Mouse (Mus musculus) neural tube, embryonic 12.5 days (tissue): ENCODE results near the gene Ifi27l2a. TPM values are rescaled to one million over a fixed set of nuclear protein-coding genes. Genes with fewer than 3 reads are reported as not detected.
"Not testable (repeated sequence)": the region's sequence is repeated elsewhere in the genome, so short reads cannot be mapped to it uniquely, and the experiment has no call there.

Experiments
- ATAC-seq: fragments of 200-750 bp; cut with Nextera tagmentation; 2 replicates; pipeline ENCODE4 v1.8.0; 2017; ENCODE audit warnings: low read depth, mild to moderate bottlenecking, moderate TSS enrichment, moderate library complexity; ENCODE audit not compliant: low FRiP score
- H3K27ac ChIP-seq: fragments of 300-500 bp; sonication (generic); 2 replicates; pipeline ENCODE4 v1.5.1; 2016
- H3K27me3 ChIP-seq: fragments of 300-500 bp; sonication (generic); replicated peaks from 2 replicates; pipeline ENCODE4 v1.6.1; 2016; ENCODE audit warnings: mild to moderate bottlenecking
- H3K36me3 ChIP-seq: fragments of 300-500 bp; sonication (generic); 2 replicates; pipeline ENCODE4 v1.6.1; 2016; ENCODE audit warnings: mild to moderate bottlenecking
- H3K4me1 ChIP-seq: fragments of 300-500 bp; sonication (generic); 2 replicates; pipeline ENCODE4 v1.6.1; 2016
- H3K4me2 ChIP-seq: fragments of 300-500 bp; sonication (generic); replicated peaks from 2 replicates; pipeline ENCODE4 v1.6.1; 2016; ENCODE audit warnings: mild to moderate bottlenecking
- H3K4me3 ChIP-seq: fragments of 300-500 bp; sonication (generic); 2 replicates; pipeline ENCODE4 v1.5.1; 2016
- H3K9ac ChIP-seq: fragments of 300-500 bp; sonication (generic); 2 replicates; pipeline ENCODE4 v1.6.1; 2016; ENCODE audit warnings: mild to moderate bottlenecking
- H3K9me3 ChIP-seq: fragments of 300-500 bp; sonication (generic); 2 replicates; pipeline ENCODE4 v1.6.1; 2016; ENCODE audit warnings: mild to moderate bottlenecking
- WGBS: fragments of 180-500 bp; shearing (Covaris S2); methylation state at CpG from one replicate; pipeline ENCODE4 v1.1.7; 2016; 5-methylcytosine and 5-hydroxymethylcytosine counted together
- polyA plus RNA-seq: library from polyadenylated mRNA; unstranded; fragments of >200 nt; fragmentation: Nextera tagmentation; extraction: Ambion mirVana; gene quantifications from 2 replicates; pipeline ENCODE4 v1.2.1, GENCODE M21; 2016

Gene Ifi27l2a
- polyA plus RNA-seq, 1 experiment from 2014 or later: 1.1 TPM

- Histone ChIP-seq H3K4me3 (no peak within 1 kb of the TSS), H3K27me3 (no peaks in the 10 kb centered on the region), H3K36me3 (no peaks in the 10 kb centered on the region), H3K4me2 (no peak within 1 kb of the TSS), H3K27ac (no peak within 1 kb of the TSS), H3K9me3 (no peaks in the 10 kb centered on the region), H3K4me1 (no peaks in the 10 kb centered on the region), H3K9ac (no peak within 1 kb of the TSS)
- WGBS: 80% methylated on average over 3 of the region's 3 CpGs
- ATAC-seq: no peak
These were observed 13.7 kb upstream of the Ifi27l2a start, which contains the start of gene Ifi27l2b for GRCm38 (mm10) chr12:103457140-103457539. Ifi27l2b (minus strand) TSS chr12:103457223.

- H3K27me3 ChIP-seq, H3K27ac ChIP-seq, H3K36me3 ChIP-seq, H3K9ac ChIP-seq, H3K4me1 ChIP-seq, ATAC-seq, H3K4me2 ChIP-seq, H3K9me3 ChIP-seq, H3K4me3 ChIP-seq: not testable (repeated sequence)
- no CpG with 5 or more reads among the region's 1 CpGs for WGBS
These were observed 13.2 kb upstream of the Ifi27l2a start for GRCm38 (mm10) chr12:103456727-103457126.

- Histone ChIP-seq H3K9ac (no peak overlapping the region), H3K4me2 (no peak overlapping the region), H3K4me1 (no peaks in the 10 kb centered on the region), H3K9me3 (no peaks in the 10 kb centered on the region), H3K27me3 (no peaks in the 10 kb centered on the region), H3K36me3 (no peaks in the 10 kb centered on the region), H3K4me3 (no peak overlapping the region), H3K27ac (no peak overlapping the region)
- ATAC-seq: no peak
These were observed 9.9 kb upstream of the Ifi27l2a start for GRCm38 (mm10) chr12:103453361-103453760.

- no peaks in the 10 kb centered on the region for H3K4me1 ChIP-seq
- H3K4me3 ChIP-seq: no peak overlapping the region
- no peak overlapping the region for H3K4me2 ChIP-seq
- H3K9me3 ChIP-seq: no peaks in the 10 kb centered on the region
- WGBS: 84% methylated on average over 3 of the region's 3 CpGs
- no peaks in the 10 kb centered on the region for H3K36me3 ChIP-seq
- no peak overlapping the region for H3K27ac ChIP-seq
- no peaks in the 10 kb centered on the region for H3K27me3 ChIP-seq
- no peak for ATAC-seq
- H3K9ac ChIP-seq: no peak overlapping the region
These were observed 1.6 kb upstream of the Ifi27l2a start for GRCm38 (mm10) chr12:103445060-103445459.

GRCm38 (mm10) chr12:103444261-103444660 is 781 bp upstream of the Ifi27l2a start:
- WGBS: 44% methylated on average over 5 of the region's 7 CpGs
- H3K9me3 ChIP-seq, H3K27ac ChIP-seq, H3K36me3 ChIP-seq, H3K4me3 ChIP-seq, H3K4me1 ChIP-seq, H3K9ac ChIP-seq, H3K27me3 ChIP-seq, H3K4me2 ChIP-seq, ATAC-seq: not testable (repeated sequence)

- Histone ChIP-seq H3K9ac (no peak overlapping the region), H3K27me3 (no peaks in the 10 kb centered on the region), H3K36me3 (no peaks in the 10 kb centered on the region), H3K4me1 (no peaks in the 10 kb centered on the region), H3K27ac (no peak overlapping the region), H3K4me3 (no peak overlapping the region), H3K9me3 (no peaks in the 10 kb centered on the region), H3K4me2 (no peak overlapping the region)
- 87% methylated on average over 1 of the region's 1 CpGs for WGBS
- ATAC-seq: no peak
These were observed 5.9 kb downstream of the Ifi27l2a start for GRCm38 (mm10) chr12:103437601-103438000.

- Histone ChIP-seq H3K4me3 (no peak overlapping the region), H3K36me3 (no peaks in the 10 kb centered on the region), H3K27ac (no peak overlapping the region), H3K4me2 (no peak overlapping the region), H3K9ac (no peak overlapping the region), H3K4me1 (no peaks in the 10 kb centered on the region), H3K9me3 (no peaks in the 10 kb centered on the region), H3K27me3 (no peaks in the 10 kb centered on the region)
- ATAC-seq: no peak
These were observed 8.6 kb downstream of the Ifi27l2a start for GRCm38 (mm10) chr12:103434861-103435260.

GRCm38 (mm10) chr12:103433986-103434731 is 9.3 kb downstream of the Ifi27l2a start, which contains the start of gene Ifi27:
Ifi27 (plus strand) TSS chr12:103434211.
- H3K9ac ChIP-seq: no peak within 1 kb of the TSS
- H3K27me3 ChIP-seq: no peaks in the 10 kb centered on the region
- H3K4me3 ChIP-seq: no peak within 1 kb of the TSS
- H3K27ac ChIP-seq: no peak within 1 kb of the TSS
- 78% methylated on average over 8 of the region's 8 CpGs for WGBS
- no peak for ATAC-seq
- no peak within 1 kb of the TSS for H3K4me2 ChIP-seq
- H3K9me3 ChIP-seq: no peaks in the 10 kb centered on the region
- no peaks in the 10 kb centered on the region for H3K36me3 ChIP-seq
- no peaks in the 10 kb centered on the region for H3K4me1 ChIP-seq

GRCm38 (mm10) chr12:103433430-103433829 is 10.1 kb downstream of the Ifi27l2a start:
- 89% methylated on average over 2 of the region's 2 CpGs for WGBS
- Histone ChIP-seq H3K4me2 (no peak overlapping the region), H3K4me1 (no peaks in the 10 kb centered on the region), H3K27me3 (no peaks in the 10 kb centered on the region), H3K27ac (no peak overlapping the region), H3K9ac (no peak overlapping the region), H3K36me3 (no peaks in the 10 kb centered on the region), H3K4me3 (no peak overlapping the region), H3K9me3 (no peaks in the 10 kb centered on the region)
- ATAC-seq: no peak

GRCm38 (mm10) chr12:103426710-103427109 is 16.8 kb downstream of the Ifi27l2a start:
- no peak overlapping the region for H3K27ac ChIP-seq
- no peaks in the 10 kb centered on the region for H3K9me3 ChIP-seq
- H3K4me3 ChIP-seq: no peak overlapping the region
- no peaks in the 10 kb centered on the region for H3K27me3 ChIP-seq
- no peak overlapping the region for H3K9ac ChIP-seq
- no peak overlapping the region for H3K4me2 ChIP-seq
- peaks cover 13% of the 10 kb centered on the region for H3K36me3 ChIP-seq
- H3K4me1 ChIP-seq: peaks cover 23% of the 10 kb centered on the region
- ATAC-seq: no peak
- WGBS: 90% methylated on average over 7 of the region's 7 CpGs

- H3K4me3 ChIP-seq: peak within 1 kb of the TSS; percentile 96
- peak within 1 kb of the TSS; percentile 89 for H3K9ac ChIP-seq
- H3K4me2 ChIP-seq: peak within 1 kb of the TSS; percentile 87
- no peaks in the 10 kb centered on the region for H3K27me3 ChIP-seq
- peak; percentile 100 for ATAC-seq
- no peak within 1 kb of the TSS for H3K27ac ChIP-seq
- H3K36me3 ChIP-seq: peaks cover 15% of the 10 kb centered on the region
- peaks cover 29% of the 10 kb centered on the region for H3K4me1 ChIP-seq
- 1% methylated on average over 33 of the region's 33 CpGs for WGBS
- no peaks in the 10 kb centered on the region for H3K9me3 ChIP-seq
These were observed 17.6 kb downstream of the Ifi27l2a start, which contains the start of gene Ddx24 for GRCm38 (mm10) chr12:103425729-103426470. Ddx24 (minus strand) TSS chr12:103425830.

GRCm38 (mm10) chr12:103425016-103425728 is 18.3 kb downstream of the Ifi27l2a start:
- ATAC-seq: no peak; the same call in 1 of the 2 replicates
- H3K27ac ChIP-seq: no peak overlapping the region
- H3K27me3 ChIP-seq: no peaks in the 10 kb centered on the region
- peak overlapping the region; percentile 87 for H3K4me2 ChIP-seq
- peaks cover 29% of the 10 kb centered on the region for H3K4me1 ChIP-seq
- peak overlapping the region; percentile 89 for H3K9ac ChIP-seq
- peaks cover 15% of the 10 kb centered on the region for H3K36me3 ChIP-seq
- peak overlapping the region; percentile 96 for H3K4me3 ChIP-seq
- no peaks in the 10 kb centered on the region for H3K9me3 ChIP-seq
- WGBS: 10% methylated on average over 33 of the region's 33 CpGs
